Mouse (Mus musculus) liver, postnatal 0 days (tissue): ENCODE results near the gene Uso1.

Experiments
- CTCF ChIP-seq: sonication (generic); IDR thresholded peaks from 2 replicates; pipeline ENCODE4 v1.5.1; 2016; ENCODE audit warnings: antibody characterized with exemption, low read depth
- EP300 ChIP-seq: IDR thresholded peaks from 2 replicates; pipeline ENCODE4 v1.6.1; 2016; ENCODE audit warnings: antibody characterized with exemption, low read depth, mild to moderate bottlenecking

DNA sequence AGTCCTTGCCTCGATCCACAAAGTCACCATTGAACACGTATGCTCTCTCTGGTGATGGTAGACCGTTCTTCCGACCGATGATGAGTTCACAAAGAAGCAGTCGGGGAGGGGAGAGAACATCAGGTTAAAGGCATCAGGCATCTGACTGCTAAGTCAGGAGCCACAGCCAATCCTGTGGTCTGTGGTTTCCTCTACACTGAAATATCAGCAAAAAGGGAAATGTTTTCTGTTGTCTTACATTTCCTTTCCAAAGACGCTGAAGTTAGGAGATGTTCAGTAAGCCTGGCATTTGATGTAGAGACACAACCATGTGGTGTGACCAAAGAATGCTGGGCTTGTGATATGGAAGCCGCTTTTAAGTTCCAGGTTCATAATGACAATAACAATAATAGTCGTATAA lies 107.7 kb downstream of the Uso1 start:
- TF ChIP-seq CTCF, result no peak
- no peak for TF ChIP-seq EP300
